Mouse (Mus musculus): ENCODE measurements around the gene Rassf5.

Rassf5 gene

DNA sequence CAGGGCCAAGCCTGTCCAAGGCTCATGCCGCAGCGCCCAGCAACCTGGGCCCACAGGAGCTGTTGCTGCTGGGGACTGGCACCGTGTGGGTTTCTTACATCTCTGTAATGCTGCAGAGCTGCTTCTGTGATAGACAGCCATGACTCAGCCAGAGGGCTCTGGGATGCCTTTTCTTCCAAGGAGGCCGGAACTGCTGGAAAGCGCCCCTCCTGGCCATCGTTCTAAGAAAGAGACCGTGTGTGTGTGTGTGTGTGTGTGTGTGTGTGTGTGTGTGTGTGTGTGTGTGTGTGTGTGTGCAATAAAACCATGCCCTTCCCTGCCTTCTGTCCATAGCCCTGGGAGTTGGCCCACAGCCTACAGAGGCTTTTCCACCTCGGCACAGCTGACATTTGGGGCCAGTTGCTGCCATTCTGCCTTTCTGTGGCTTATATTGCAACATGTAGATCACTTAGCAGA, 35.1 kb downstream of the Rassf5 start:
- no peak for DNase-seq (ENCODE audit: low read depth, low spot score)

- DNase-seq (ENCODE audit: low read depth, low spot score), result no peak
Observed at GRCm38 (mm10) chr1:131208800-131209199, 36.3 kb downstream of the Rassf5 start.

DNA sequence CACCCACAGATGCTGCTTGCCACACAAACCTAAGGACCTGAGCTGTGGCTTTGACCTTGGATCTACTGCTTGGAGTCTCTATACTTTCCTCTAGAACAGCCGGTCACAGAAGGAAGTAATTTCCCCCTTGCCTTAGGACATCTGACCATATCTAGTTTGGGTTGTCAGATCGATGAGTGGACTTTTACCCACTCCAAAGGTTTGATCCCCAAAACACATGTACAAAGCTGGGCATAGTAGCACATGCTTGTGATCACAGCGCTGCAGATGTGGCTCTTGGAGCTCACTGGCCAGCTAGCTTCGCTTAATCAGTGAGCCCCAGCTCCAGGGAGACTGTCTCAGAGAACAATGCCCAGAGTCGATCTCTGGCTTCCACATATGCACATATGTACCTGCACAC, 37.0 kb downstream of the Rassf5 start:
- no peak for DNase-seq (ENCODE audit: low read depth, low spot score)

- no peak for DNase-seq (ENCODE audit: low read depth, low spot score)
Observed at GRCm38 (mm10) chr1:131207531-131207930, 37.5 kb downstream of the Rassf5 start.

DNA sequence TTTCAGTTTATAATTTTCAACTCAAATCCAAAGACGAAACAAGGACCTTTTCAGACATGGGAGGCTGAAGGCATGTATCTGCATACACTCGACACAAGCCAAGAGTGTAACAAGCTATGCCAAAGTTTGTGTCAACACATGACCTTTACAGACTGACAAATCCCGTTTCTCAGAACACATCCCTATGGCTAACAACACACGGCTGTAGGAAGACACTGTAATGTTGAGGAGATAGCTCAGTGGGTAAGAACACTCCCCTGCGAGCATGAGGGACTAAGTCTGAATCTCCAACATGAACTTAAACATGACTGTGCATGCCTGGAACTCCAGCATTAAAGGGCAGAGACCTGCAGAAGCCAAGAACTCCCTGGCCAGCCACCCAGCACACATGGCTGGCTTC, 38.7 kb downstream of the Rassf5 start:
- no peak for DNase-seq (ENCODE audit: low read depth, low spot score)

GRCm38 (mm10) chr1:131204461-131204860, 40.6 kb downstream of the Rassf5 start:
- DNase-seq (ENCODE audit: low read depth, low spot score), result no peak

DNA sequence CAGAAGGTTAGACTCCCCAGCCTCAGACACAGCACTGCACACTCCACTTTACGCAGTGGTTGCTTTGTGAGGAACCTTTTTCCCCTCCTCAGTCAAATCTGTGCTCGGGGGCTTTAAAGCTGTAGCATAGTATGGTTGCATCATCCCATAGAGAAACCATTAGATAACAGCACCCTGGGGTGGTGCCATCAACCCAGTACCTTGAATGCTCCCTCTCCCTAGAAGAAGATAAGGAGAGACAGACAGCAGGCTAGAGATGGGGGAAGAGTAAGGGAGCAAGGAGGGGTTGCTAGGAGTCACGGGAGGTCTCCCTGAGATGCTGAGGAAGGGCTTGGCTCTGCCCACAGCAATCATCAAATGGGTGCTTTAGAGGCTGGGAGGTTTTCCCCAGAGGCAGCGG, 43.7 kb downstream of the Rassf5 start:
- DNase-seq (ENCODE audit: low read depth, low spot score), result no peak

DNA sequence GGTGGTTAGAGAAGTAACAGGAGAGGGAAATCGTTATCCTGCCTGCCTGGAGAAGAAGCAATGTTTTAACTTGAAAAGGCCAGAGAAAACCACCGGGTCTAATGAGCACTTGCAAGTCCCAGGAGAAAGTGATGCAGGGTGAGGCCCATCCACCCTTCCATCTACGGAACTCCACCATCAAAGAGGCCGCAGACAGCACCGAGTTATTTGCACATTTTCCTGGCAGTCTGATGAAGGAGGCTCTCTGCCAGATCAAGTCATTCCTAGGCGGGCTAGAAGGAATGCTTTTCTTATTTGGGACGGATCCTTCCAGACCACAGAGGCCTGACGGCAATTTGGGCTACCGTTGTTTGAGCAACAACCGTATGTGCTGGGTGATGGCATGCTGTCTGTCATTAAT, 44.5 kb downstream of the Rassf5 start:
- no peak for DNase-seq (ENCODE audit: low read depth, low spot score)

DNA sequence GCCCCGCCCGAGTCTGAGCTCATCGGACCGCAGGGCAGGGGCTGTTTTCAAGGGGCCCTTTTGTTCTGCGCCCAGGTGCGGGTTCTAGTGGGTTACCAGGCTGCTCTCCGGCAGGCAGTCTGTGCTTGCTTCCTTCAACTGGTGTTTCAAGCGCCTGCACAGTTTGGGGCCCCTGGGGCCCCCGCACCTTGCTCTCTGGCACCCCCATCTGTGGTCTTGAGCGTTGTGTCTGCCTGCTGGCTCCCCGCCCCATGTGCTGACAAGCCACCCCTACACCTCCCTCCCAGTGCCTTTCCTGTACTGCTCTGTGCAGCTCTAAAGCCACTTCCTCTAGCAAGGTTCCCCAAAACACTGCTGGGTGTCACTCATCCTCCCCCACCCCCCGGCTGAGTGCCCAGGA, 45.1 kb downstream of the Rassf5 start:
- DNase-seq (ENCODE audit: low read depth, low spot score), result no peak

DNA sequence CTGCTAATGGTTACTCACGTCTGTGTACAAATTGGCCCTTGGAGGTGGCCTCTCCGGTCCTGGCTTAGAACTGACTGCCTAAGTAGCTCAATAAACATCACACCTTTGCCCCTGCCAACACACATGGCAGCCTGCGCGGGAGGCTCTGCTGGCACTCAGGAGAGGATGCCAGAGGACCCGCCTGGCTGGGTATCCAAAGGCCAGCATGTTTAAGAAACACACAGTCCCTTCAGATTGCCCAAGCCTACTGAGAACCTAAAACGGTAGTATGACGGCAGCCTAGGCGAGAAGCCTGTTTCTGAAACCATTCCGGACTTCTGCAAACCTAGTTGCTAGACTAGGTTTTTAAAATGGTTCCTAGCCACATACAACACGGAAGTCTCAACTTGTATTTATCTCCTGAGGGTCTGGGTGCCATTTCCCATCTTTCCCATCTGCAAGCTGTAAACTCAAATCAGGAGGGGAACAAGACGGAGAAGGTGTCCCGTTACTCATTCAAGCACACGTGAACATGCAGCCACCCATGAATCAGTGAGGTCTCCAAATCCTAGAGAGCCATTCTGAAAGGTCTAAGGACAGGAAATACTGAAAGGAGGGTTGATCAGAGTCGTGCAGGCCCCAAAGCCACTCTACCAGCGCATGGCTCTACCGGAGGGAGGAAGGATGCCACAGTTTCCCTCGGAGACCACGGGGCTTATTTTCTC, 45.8 kb downstream of the Rassf5 start:
- DNase-seq (ENCODE audit: low read depth, low spot score), result no peak

GRCm38 (mm10) chr1:131198417-131198960, 46.6 kb downstream of the Rassf5 start:
- DNase-seq (ENCODE audit: low read depth, low spot score), result no peak

DNA sequence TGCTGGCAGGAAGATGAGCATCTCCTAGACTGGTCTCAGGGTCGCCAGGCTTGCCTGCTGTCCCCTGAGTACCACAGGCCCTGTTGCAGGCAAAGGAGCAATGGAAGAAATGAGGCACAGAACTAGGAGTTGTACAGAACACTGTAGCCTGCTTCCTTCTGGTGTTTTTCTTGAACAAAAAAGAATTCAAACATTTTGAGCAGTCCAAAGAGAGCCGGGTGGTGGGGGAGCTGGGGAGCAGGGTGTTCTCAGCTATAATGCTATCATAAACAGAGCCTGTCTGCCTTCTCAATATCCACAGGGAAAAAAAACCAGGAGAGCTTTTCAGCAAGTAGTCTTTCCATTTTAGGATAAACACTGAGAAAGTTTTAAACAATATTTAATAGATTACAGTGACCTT, 49.0 kb downstream of the Rassf5 start:
- DNase-seq (ENCODE audit: low read depth, low spot score), result no peak

- DNase-seq (ENCODE audit: low read depth, low spot score), result no peak
Observed at GRCm38 (mm10) chr1:131195653-131196052, 49.4 kb downstream of the Rassf5 start.

DNA sequence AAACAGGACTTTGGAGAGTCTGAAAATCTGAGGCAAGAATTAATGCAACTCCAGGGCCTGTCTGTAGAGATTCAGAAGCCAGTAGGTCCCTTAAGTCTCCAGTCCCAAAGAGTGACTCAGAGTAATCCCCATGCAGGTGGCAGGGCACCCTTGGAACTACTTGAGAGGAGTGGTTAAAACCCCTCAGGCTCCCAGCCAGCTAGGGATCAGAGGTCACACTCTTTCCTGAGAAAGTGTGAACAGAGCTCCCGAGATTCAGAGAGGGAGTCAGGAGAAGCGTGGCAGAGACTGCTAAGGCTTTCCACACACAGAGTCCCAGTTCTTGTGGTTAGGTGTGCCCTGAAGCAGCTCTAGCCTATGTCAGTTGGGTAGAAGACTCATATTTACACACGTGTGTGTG, 51.3 kb downstream of the Rassf5 start:
- DNase-seq (ENCODE audit: low read depth, low spot score), result no peak

- no peak for DNase-seq (ENCODE audit: low read depth, low spot score)
Observed at GRCm38 (mm10) chr1:131188655-131189054, 56.4 kb downstream of the Rassf5 start.

GRCm38 (mm10) chr1:131187856-131188255, 57.2 kb downstream of the Rassf5 start:
- no peak for DNase-seq (ENCODE audit: low read depth, low spot score)

GRCm38 (mm10) chr1:131186995-131187394, 58.1 kb downstream of the Rassf5 start:
- DNase-seq (ENCODE audit: low read depth, low spot score), result no peak

DNA sequence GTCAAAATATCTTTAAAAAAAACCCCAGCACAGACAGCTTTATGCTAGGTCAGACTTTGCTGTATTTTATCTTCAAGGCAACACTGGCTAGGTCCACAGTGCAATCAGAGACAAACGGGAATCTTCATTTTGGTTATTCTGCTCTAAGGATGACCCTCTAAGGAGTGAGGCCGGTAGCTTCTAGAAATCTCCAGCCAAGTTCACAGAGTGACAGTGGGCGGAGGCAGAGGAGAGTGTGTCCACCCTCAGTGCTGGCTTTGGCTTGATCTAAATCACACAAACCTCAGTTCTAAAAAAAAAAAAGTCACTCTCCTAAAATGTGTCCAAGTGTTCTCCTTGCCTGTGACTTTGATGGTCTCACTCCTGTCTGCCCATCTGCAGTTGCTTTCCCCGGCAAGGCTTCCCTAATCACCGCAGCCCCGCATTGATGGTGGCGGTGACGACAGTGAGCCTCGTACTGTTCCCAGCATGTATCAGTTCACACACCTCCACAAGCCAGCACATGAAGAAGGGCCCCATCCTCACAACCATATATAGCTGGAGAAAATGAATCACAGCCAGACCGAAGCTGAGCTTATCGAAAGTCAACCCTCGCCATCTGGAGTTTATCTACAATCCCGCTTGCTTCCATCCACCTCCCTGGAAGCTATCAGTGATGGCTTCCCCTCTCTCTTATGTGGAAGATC, 59.1 kb downstream of the Rassf5 start:
- no peak for DNase-seq (ENCODE audit: low read depth, low spot score)

- DNase-seq (ENCODE audit: low read depth, low spot score), result no peak
Observed at GRCm38 (mm10) chr1:131184956-131185660, 60.0 kb downstream of the Rassf5 start.

GRCm38 (mm10) chr1:131184253-131184955, 60.7 kb downstream of the Rassf5 start:
- no peak for DNase-seq (ENCODE audit: low read depth, low spot score)

- no peak for DNase-seq (ENCODE audit: low read depth, low spot score)
Observed at GRCm38 (mm10) chr1:131183201-131183600, 61.9 kb downstream of the Rassf5 start.

Measured in brain, embryonic 18.5 days (tissue).